Mouse (Mus musculus) T-cell, adult 2 months (primary cell): Measurements from ENCODE around the gene Serpinb1c.
"Not testable (repeated sequence)": the region's sequence is repeated elsewhere in the genome, so short reads cannot be mapped to it uniquely, and the experiment has no call there.

Experiments used
- DNase-seq: peaks from one replicate; pipeline ENCODE4 v3.0.0; 2022; ENCODE audit warnings: low spot score

The Serpinb1c gene

DNA sequence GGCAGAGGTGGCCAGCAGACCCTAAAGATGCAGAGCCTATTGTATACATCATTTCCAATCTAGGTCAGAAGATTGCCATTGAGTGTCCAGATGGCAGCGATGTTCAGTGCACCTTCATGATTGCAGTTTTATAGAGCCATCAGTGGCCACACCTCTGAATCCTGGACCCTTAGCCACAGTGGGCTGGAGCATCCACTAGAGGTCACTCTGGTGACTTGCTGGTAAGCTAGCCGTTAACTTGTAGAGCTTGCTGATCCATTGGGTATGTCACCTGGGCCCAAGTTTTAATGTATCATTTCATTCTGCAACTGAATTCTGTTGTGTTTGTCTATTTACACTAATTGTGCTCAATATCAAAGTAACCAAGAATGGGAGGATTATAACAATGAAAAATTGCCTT, 32.4 kb downstream of the Serpinb1c start:
- no peak for DNase-seq

GRCm38 (mm10) chr13:32864529-32864928, 33.5 kb downstream of the Serpinb1c start:
- DNase-seq: not testable (repeated sequence)

- no peak for DNase-seq
These were observed 34.6 kb downstream of the Serpinb1c start for GRCm38 (mm10) chr13:32863456-32863855.

DNA sequence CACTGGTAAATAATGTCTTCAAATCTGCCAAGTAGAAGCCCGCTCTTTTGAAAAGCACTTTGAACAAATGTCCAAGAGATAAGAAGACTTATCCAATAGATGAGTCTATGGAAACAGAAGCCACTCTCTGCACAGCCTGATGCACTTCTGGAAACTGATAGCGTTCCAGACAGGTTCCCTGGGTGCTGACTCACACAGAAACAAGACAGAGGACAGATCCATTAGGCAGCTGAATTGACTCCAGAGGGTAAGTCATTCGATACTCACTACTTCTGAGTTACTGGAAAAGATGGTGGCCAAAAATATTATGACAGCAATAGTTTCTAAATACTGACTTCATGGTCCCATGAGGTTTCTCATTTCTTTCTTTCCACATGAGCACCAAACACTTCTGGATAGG, 37.2 kb downstream of the Serpinb1c start:
- DNase-seq: no peak

DNA sequence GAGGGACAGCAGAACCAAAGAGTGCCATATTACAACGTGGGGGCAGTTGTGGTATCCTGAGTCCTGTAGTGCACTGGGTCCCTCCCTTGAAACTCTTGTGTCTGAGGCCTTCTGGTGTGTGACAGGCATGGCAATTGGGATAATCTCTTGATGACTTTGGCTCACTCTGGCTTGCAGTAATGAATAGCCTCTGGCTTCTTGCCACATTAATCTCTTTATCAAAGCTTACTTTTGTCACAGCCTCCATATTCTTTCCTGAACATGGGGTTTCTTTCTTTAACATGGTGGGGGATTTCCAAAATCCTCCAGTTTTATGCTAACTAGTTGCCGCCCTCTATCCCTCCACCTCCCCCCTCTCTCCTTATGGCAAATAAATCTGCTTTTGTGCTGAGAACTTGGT, 44.9 kb downstream of the Serpinb1c start:
- DNase-seq: no peak

- DNase-seq: no peak
These were observed 45.5 kb downstream of the Serpinb1c start for GRCm38 (mm10) chr13:32852539-32852938.

- no peak for DNase-seq
These were observed 46.0 kb downstream of the Serpinb1c start for GRCm38 (mm10) chr13:32851967-32852366.

GRCm38 (mm10) chr13:32850668-32851404, 47.2 kb downstream of the Serpinb1c start, which contains the start of gene Serpinb1a:
Gene Serpinb1a (minus strand): TSS chr13:32851185.
- DNase-seq: no peak

DNA sequence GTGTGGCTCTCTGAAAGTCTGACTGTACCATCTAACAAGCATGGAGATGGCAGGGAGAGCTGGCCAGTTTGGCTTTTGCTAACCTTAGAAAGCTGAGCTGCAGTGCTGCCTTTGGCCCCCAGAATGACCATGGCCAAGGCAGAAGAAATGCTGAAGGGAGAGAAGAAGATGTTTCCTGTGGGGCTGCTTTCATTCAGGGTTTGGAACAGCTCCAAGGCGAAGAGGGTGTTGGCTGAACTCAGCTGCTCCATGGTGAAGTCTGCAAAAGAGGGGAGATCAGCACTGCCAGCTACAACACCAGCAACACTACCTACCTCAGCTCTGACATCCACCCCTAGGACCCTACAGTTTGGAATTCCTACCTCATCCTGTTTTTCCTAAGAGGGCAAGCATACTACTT, 47.9 kb downstream of the Serpinb1c start:
- no peak for DNase-seq

- DNase-seq: no peak
These were observed 48.4 kb downstream of the Serpinb1c start for GRCm38 (mm10) chr13:32849531-32850123.

DNA sequence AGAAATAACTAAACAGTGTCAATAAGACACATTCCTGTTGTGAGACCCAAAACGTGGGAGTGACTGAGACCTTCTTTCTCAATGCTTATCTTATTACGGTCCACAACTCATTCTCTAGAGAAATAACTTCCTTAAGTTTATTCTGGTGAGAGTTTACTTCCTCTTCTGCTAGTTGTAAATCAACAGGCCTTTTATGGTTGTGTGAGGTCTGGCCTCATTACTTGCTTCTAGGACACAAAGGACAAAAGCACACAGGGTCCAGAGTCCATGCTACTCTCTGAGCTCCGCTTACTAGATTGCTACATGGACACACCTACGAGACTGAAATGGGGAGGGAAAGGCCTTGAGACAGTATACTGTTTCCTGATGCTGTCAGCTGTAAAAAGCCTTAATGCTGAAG, 48.9 kb downstream of the Serpinb1c start:
- DNase-seq: no peak

- no peak for DNase-seq
These were observed 51.8 kb downstream of the Serpinb1c start for GRCm38 (mm10) chr13:32846221-32846620.

GRCm38 (mm10) chr13:32841349-32841748, 56.7 kb downstream of the Serpinb1c start:
- DNase-seq: no peak

DNA sequence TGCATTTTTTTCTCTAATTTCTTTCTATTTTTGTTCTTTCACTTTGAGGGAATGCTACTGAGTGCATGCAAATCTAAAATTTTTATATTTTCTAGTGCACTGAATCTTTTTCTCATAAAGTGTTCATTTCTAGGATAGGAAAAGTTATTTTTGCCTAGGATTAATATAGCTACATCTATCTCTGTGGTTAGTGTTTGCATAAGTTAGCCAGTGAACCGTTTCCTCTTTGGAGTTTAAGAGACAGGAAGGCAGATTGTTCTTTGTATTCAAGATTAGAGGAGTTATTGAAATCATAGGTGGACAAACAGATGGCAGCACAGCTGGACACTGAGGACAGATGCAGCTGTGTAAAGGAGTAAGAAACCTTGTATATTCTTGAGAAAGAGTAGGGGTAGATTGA, 58.7 kb downstream of the Serpinb1c start:
- DNase-seq: no peak

DNA sequence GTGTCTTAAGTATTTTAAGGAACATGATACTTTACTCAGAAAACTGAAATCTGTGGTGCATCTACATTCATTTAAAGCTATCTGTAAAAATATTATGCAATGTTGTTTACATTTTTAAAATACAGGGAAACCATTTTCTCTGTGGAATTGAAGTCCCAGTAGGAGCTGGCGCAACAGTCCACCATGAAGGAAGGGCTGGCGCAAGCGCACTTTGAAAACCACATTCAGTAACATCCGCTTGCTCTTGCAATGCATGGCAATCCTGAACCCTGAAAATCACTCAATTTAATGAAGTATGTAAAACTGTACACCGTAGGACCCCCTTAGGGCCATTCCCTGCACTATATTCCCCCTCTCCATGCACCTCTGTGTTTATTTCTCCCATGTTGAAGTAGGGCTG, 63.5 kb downstream of the Serpinb1c start:
- no peak for DNase-seq

DNA sequence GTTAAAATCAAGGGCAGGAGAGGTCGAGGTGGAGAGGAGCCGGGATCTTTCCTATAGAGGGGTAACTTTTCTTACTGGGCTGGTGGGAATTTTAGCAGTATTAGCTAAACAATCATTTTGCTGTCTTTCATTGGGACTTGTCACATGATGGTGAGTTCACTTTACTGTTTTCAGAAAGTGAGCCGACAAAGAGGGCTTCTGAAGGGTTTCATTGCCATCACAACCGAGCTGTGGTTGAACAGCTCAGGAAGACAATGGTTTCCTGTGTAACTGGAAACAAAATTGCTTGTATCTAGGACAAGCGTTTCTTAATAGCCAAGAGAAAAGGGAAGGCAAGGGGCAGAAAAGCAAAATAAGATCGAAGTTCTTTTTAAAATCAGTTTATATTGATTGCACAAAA, 64.8 kb downstream of the Serpinb1c start:
- peak; percentile 22 for DNase-seq

DNA sequence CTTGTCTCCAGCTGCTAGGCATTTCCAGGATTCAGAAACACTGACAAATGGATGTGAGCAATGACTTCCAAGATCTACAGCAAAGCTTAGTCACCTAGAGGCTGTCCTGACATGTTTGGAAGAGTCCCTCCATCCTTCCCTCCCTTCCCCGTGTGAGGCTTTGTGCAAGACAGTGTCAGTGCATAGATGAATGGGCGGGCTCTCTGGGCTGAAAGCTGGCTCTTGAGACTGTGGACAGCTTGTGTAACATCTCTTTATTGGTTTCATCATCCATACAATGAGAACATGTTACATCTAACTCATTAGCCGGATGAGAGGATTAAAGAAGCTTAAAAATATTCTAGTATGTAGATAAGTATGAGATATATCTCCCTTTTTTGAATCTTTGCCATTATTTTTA, 65.2 kb downstream of the Serpinb1c start:
- no peak for DNase-seq

GRCm38 (mm10) chr13:32831505-32832273, 66.3 kb downstream of the Serpinb1c start:
- DNase-seq: peak; percentile 22
